Mouse (Mus musculus): ENCODE data around the gene Keg1. TPM values are rescaled to one million over a fixed set of nuclear protein-coding genes. Genes with fewer than 3 reads are reported as not detected.

Keg1 gene
- 1.5 TPM for polyA plus RNA-seq (2014; fragmentation: Illumina TruSeq; extraction: RNeasy Lipid Tissue Mini Kit (QIAGEN cat#74804); ENCODE audit: low read depth, low replicate concordance)

GRCm38 (mm10) chr19:12695590-12695989, at the start of gene Keg1:
Gene Keg1 (plus strand): TSS chr19:12695786.

DNA sequence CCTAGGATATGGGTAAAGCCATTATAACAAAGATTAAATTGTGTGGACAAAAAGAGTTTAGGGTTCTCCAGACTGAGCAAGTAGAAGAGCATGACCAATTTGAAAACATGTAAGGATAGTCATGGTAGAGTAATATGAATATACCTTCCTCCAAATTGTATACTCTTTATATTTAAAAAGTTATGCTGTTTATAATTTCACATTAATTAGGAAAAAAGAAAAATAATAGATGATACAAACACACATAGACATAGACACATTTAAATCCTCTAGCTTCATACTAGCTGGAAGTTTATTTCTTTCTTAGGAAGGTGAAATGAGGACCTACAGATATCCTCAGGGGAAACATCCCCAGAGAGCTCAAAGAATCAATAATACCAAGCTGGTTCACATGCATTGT, 25.4 kb upstream of the Keg1 start, which contains the start of gene Olfr1442:
Gene Olfr1442 (plus strand): TSS at position 301 of the 400 bp plus-strand sequence.

DNA sequence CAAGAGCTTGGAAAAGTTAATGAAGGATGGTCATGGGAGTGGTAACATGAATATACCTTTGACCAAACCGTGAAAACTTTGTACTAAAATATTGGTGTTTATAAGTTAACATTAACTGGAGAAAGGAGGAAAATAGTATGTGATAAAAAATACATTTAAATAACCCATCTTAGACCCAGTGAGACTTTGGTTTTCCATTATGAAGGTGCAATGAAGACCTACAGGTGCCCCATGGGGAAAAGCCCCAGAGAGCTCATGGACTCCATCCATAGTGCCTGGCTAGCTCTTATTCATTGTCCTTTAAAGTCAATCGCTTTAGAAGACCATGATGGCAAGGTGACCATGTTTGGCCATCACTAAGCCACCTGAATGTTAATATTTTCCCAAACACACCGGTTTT, 17.8 kb upstream of the Keg1 start, which contains the start of gene Olfr1443:
Gene Olfr1443 (plus strand): TSS at position 301 of the 400 bp plus-strand sequence.

DNA sequence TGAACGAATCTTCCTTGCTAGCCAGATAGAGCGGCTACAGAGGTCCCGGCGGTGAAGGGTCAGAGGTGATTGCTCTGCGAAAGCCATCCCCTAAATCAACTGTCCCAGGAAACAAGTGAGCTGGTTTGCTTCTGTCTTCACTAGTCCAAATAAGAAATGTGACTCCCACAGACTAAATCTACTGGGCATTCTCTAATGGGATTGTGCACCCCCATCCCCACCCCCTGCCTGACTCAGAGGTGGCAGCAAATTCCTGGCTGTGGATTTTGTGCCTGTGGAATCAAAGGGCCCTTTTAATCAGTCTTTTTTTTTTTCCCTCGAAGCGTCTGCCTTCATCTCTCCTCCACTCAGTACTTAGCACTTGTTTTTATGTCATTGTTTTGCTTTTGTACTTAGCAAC, 69.7 kb downstream of the Keg1 start, which contains the start of gene Cntf:
Gene Cntf (minus strand): TSS at position 325 of the 400 bp plus-strand sequence.

Other genes starting within 250 kb of the Keg1 start
- gene Mpeg1, start 235.0 kb upstream of the Keg1 start, polyA plus RNA-seq (2014; fragmentation: Illumina TruSeq; extraction: RNeasy Lipid Tissue Mini Kit (QIAGEN cat#74804); ENCODE audit: low read depth, low replicate concordance) = 28.1 TPM
- gene Dtx4, start 194.3 kb upstream of the Keg1 start, polyA plus RNA-seq (2014; fragmentation: Illumina TruSeq; extraction: RNeasy Lipid Tissue Mini Kit (QIAGEN cat#74804); ENCODE audit: low read depth, low replicate concordance) = 35.6 TPM
- gene Fam111a, start 150.0 kb upstream of the Keg1 start, polyA plus RNA-seq (2014; fragmentation: Illumina TruSeq; extraction: RNeasy Lipid Tissue Mini Kit (QIAGEN cat#74804); ENCODE audit: low read depth, low replicate concordance) = 5.8 TPM
- not detected for gene Gm4952, start 95.8 kb upstream of the Keg1 start, polyA plus RNA-seq (2014; fragmentation: Illumina TruSeq; extraction: RNeasy Lipid Tissue Mini Kit (QIAGEN cat#74804); ENCODE audit: low read depth, low replicate concordance)
- 0.79 TPM for gene Glyat, start 62.5 kb upstream of the Keg1 start, polyA plus RNA-seq (2014; fragmentation: Illumina TruSeq; extraction: RNeasy Lipid Tissue Mini Kit (QIAGEN cat#74804); ENCODE audit: low read depth, low replicate concordance)
- gene Olfr1442, start 25.3 kb upstream of the Keg1 start, polyA plus RNA-seq (2014; fragmentation: Illumina TruSeq; extraction: RNeasy Lipid Tissue Mini Kit (QIAGEN cat#74804); ENCODE audit: low read depth, low replicate concordance) = not detected
- not detected for gene Olfr1443, start 17.7 kb upstream of the Keg1 start, polyA plus RNA-seq (2014; fragmentation: Illumina TruSeq; extraction: RNeasy Lipid Tissue Mini Kit (QIAGEN cat#74804); ENCODE audit: low read depth, low replicate concordance)
- gene Cntf, start 69.8 kb downstream of the Keg1 start, polyA plus RNA-seq (2014; fragmentation: Illumina TruSeq; extraction: RNeasy Lipid Tissue Mini Kit (QIAGEN cat#74804); ENCODE audit: low read depth, low replicate concordance) = 1.4 TPM
- 54.3 TPM for gene Zfp91, start 100.3 kb downstream of the Keg1 start, polyA plus RNA-seq (2014; fragmentation: Illumina TruSeq; extraction: RNeasy Lipid Tissue Mini Kit (QIAGEN cat#74804); ENCODE audit: low read depth, low replicate concordance)
- 7.7 TPM for gene Lpxn, start 100.4 kb downstream of the Keg1 start, polyA plus RNA-seq (2014; fragmentation: Illumina TruSeq; extraction: RNeasy Lipid Tissue Mini Kit (QIAGEN cat#74804); ENCODE audit: low read depth, low replicate concordance)
- gene Gm5244, start 150.9 kb downstream of the Keg1 start, polyA plus RNA-seq (2014; fragmentation: Illumina TruSeq; extraction: RNeasy Lipid Tissue Mini Kit (QIAGEN cat#74804); ENCODE audit: low read depth, low replicate concordance) = not detected
- gene Olfr1444, start 161.5 kb downstream of the Keg1 start, polyA plus RNA-seq (2014; fragmentation: Illumina TruSeq; extraction: RNeasy Lipid Tissue Mini Kit (QIAGEN cat#74804); ENCODE audit: low read depth, low replicate concordance) = not detected
- gene Olfr1445, start 188.1 kb downstream of the Keg1 start, polyA plus RNA-seq (2014; fragmentation: Illumina TruSeq; extraction: RNeasy Lipid Tissue Mini Kit (QIAGEN cat#74804); ENCODE audit: low read depth, low replicate concordance) = not detected
- not detected for gene Olfr1446, start 197.7 kb downstream of the Keg1 start, polyA plus RNA-seq (2014; fragmentation: Illumina TruSeq; extraction: RNeasy Lipid Tissue Mini Kit (QIAGEN cat#74804); ENCODE audit: low read depth, low replicate concordance)
- gene Olfr1447, start 208.0 kb downstream of the Keg1 start, polyA plus RNA-seq (2014; fragmentation: Illumina TruSeq; extraction: RNeasy Lipid Tissue Mini Kit (QIAGEN cat#74804); ENCODE audit: low read depth, low replicate concordance) = not detected
- gene Olfr1448, start 228.6 kb downstream of the Keg1 start, polyA plus RNA-seq (2014; fragmentation: Illumina TruSeq; extraction: RNeasy Lipid Tissue Mini Kit (QIAGEN cat#74804); ENCODE audit: low read depth, low replicate concordance) = not detected
- gene Olfr1449, start 235.1 kb downstream of the Keg1 start, polyA plus RNA-seq (2014; fragmentation: Illumina TruSeq; extraction: RNeasy Lipid Tissue Mini Kit (QIAGEN cat#74804); ENCODE audit: low read depth, low replicate concordance) = not detected

Data from adipose tissue, adult 10 weeks (tissue).